Mouse (Mus musculus): ENCODE results near the gene Krt18. TPM values are rescaled to one million over a fixed set of nuclear protein-coding genes. Genes with fewer than 3 reads are reported as not detected.

The Krt18 gene
- polyA plus RNA-seq (2011; ENCODE audit: insufficient read depth, insufficient read length, low replicate concordance, missing spikeins): 2.0 and 5.6 TPM in 2 replicates

DNA sequence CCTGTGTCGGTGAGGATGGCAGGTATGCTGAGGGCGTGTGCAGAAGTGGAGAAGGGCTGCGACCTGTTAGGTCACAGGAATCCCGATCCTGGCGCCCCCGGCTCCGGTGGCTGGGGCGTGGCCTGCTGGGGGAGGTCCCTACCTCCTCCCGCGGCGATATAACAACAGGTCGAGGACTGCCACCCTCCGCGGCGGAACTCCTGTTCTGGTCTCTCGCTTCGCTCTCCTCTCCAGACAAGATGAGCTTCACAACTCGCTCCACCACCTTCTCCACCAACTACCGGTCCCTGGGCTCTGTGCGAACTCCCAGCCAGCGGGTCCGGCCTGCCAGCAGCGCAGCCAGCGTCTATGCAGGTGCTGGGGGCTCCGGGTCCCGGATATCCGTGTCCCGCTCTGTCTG, at the start of gene Krt18:
Gene Krt18 (plus strand): TSS at position 141 of the 400 bp plus-strand sequence.
- no peaks in the 10 kb centered on the region; the same call in 1 of the 2 replicates for H3K4me1 ChIP-seq (ENCODE audit: control insufficient read depth, insufficient read depth, low read length)
- TF ChIP-seq CTCF (IDR thresholded peaks at IDR 0.05; ENCODE audit: control insufficient read depth, insufficient read depth, low read length) (no peak), POLR2A (IDR thresholded peaks at IDR 0.05; ENCODE audit: borderline replicate concordance, control insufficient read depth, low read depth, low read length) (0 out of 2 replicates have a peak, but pooled peaks have one; percentile 10)
- H3K27ac ChIP-seq (ENCODE audit: control insufficient read depth, insufficient read depth, low read depth, low read length, poor library complexity): no peak within 1 kb of the TSS
- H3K4me3 ChIP-seq (replicated peaks; ENCODE audit: control insufficient read depth, low read depth, low read length): peak within 1 kb of the TSS; percentile 57
- WGBS: 1% methylated on average over 28 of the region's 28 CpGs

DNA sequence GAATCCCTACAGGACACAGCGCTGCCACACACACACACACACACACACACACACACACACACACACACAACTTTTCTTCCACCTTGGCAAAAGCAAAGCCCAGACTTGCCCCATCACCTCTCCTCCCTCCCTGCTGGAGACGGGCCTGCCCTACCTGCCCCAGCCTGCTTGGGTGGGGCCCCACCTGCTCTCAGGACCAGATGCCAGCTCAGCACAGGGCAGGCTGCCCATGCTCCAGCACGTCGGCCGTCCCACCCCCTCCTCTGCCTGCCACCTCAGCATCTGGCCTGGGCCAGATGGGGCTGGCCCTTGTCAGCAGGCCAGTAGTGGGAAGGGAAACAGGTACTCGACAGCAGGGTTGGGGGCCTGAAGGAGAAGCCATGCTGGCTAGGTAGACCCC, 47.1 kb upstream of the Krt18 start:
- no peak for TF ChIP-seq POLR2A (IDR thresholded peaks at IDR 0.05; ENCODE audit: borderline replicate concordance, control insufficient read depth, low read depth, low read length)
- no peak for TF ChIP-seq CTCF (IDR thresholded peaks at IDR 0.05; ENCODE audit: control insufficient read depth, insufficient read depth, low read length)
- peaks cover 8% of the 10 kb centered on the region for H3K4me1 ChIP-seq (ENCODE audit: control insufficient read depth, insufficient read depth, low read length)
- no peak overlapping the region for H3K4me3 ChIP-seq (replicated peaks; ENCODE audit: control insufficient read depth, low read depth, low read length)
- peak overlapping the region; percentile 11; the same call in 1 of the 2 replicates for H3K27ac ChIP-seq (ENCODE audit: control insufficient read depth, insufficient read depth, low read depth, low read length, poor library complexity)
- WGBS: 60% methylated on average over 6 of the region's 6 CpGs

DNA sequence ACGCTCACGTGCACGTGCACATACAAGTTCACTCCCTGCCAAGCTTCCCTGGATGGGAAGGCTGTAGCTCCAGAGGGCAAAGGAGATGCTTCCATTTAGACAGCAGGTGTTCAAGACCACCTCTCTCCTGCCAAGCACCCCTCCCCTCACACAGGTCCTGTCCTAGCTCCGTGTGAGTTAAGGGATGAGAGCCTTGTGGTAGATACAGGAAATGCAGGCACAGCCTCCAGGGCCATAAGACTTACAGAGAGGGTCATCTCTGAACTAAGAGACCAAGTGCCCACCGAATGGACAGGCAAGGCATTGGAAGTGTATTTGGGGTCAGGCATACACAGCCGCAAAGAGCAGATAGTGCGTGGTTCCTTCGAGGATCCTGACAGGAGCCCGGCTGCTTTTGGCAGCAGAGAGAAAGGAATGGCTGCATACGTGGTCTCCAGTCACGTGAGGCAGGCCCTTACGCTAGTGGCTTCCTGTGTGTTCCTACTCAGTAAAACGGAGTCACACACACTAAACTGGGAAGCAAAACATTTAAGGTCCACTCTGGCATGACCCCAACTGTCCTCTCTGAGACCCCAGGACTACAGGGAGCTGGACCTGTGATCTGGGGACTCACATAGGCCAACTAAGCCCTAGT, 44.5 kb upstream of the Krt18 start:
- no peak for TF ChIP-seq CTCF (IDR thresholded peaks at IDR 0.05; ENCODE audit: control insufficient read depth, insufficient read depth, low read length)
- no peak for TF ChIP-seq POLR2A (IDR thresholded peaks at IDR 0.05; ENCODE audit: borderline replicate concordance, control insufficient read depth, low read depth, low read length)
- no peak overlapping the region for H3K4me3 ChIP-seq (replicated peaks; ENCODE audit: control insufficient read depth, low read depth, low read length)
- WGBS: 56% methylated on average over 13 of the region's 13 CpGs
- no peak overlapping the region for H3K27ac ChIP-seq (ENCODE audit: control insufficient read depth, insufficient read depth, low read depth, low read length, poor library complexity)
- peaks cover 2% of the 10 kb centered on the region; the same call in 1 of the 2 replicates for H3K4me1 ChIP-seq (ENCODE audit: control insufficient read depth, insufficient read depth, low read length)

DNA sequence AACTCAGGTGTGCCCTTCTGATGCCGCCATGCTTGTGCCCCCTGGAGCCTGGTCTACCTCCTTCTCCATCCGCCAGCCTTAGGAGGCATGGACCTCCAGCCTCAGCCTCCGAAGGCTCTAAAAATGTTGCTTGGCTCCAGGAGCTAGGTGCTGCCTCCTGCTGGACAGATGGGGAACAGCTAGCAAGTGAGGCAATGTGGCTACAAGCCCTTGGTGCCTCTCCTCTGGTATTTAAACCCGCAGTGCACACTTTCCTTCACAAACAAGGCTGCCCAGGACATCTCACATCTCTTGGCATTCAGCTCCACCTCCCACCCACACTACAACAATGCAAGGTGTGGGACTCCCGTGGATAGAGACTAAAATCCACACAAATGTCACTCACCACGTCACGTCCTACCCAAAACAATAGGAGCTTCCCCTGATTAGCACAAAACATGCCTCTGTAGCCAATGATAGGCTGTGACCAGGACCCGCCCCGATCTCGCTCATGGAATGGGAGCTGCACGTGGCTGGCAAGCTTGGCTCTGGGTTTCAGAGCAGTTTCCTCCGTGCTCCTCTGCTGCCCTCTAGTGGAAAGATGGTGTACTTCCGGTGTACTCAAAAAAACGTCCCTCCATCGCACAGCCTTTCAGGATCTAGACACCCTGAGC, 43.9 kb upstream of the Krt18 start:
- H3K4me1 ChIP-seq (ENCODE audit: control insufficient read depth, insufficient read depth, low read length): peaks cover 2% of the 10 kb centered on the region; the same call in 1 of the 2 replicates
- H3K4me3 ChIP-seq (replicated peaks; ENCODE audit: control insufficient read depth, low read depth, low read length): no peak overlapping the region
- TF ChIP-seq POLR2A (IDR thresholded peaks at IDR 0.05; ENCODE audit: borderline replicate concordance, control insufficient read depth, low read depth, low read length): no peak
- TF ChIP-seq CTCF (IDR thresholded peaks at IDR 0.05; ENCODE audit: control insufficient read depth, insufficient read depth, low read length): peak; percentile 98
- H3K27ac ChIP-seq (ENCODE audit: control insufficient read depth, insufficient read depth, low read depth, low read length, poor library complexity): peak overlapping the region; percentile 14; the same call in 1 of the 2 replicates
- WGBS: 2% methylated on average over 15 of the region's 15 CpGs

DNA sequence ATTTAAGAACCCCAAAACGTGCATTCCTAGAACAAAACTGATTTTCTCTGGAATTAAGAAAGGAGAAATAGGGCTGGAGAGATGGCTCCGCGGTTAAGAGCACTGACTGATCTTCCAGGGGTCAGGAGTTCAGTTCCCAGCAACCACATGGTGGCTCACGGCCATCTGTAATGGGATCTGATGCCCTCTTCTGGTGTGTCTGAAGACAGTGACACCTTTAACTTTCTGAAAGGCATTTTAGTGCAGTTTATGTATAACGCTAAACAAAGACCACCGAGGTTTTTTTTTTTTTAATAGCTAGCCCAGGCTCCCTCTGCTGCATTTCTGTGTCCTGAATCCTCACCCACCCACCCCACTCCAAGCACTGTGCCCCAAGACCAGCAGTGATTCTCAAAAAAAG, 43.2 kb upstream of the Krt18 start:
- no peak overlapping the region for H3K27ac ChIP-seq (ENCODE audit: control insufficient read depth, insufficient read depth, low read depth, low read length, poor library complexity)
- H3K4me3 ChIP-seq (replicated peaks; ENCODE audit: control insufficient read depth, low read depth, low read length): no peak overlapping the region
- TF ChIP-seq POLR2A (IDR thresholded peaks at IDR 0.05; ENCODE audit: borderline replicate concordance, control insufficient read depth, low read depth, low read length): no peak
- no peak for TF ChIP-seq CTCF (IDR thresholded peaks at IDR 0.05; ENCODE audit: control insufficient read depth, insufficient read depth, low read length)
- H3K4me1 ChIP-seq (ENCODE audit: control insufficient read depth, insufficient read depth, low read length): peaks cover 2% of the 10 kb centered on the region; the same call in 1 of the 2 replicates
- 4% methylated on average over 6 of the region's 6 CpGs for WGBS

DNA sequence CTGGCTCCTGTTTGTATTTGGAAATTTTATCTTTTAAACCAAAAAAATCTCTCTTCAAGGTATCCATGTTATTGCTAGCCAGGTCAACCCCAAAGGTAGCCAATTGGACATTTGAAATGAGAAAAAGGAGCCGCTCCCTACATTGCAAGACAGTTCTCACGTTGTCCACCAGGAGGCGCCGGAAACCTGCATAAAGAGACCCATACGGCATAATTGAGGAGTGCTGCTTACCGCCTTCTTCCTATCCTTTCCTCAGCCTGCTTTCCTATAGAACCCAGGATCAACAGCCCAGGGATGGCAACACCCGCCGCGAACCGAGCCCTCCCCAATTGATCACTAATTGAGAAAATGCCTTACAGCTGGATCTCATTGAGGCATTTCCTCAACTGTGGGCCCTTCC, 39.9 kb upstream of the Krt18 start:
- TF ChIP-seq CTCF (IDR thresholded peaks at IDR 0.05; ENCODE audit: control insufficient read depth, insufficient read depth, low read length): peak; percentile 83
- TF ChIP-seq POLR2A (IDR thresholded peaks at IDR 0.05; ENCODE audit: borderline replicate concordance, control insufficient read depth, low read depth, low read length): no peak
- no peak overlapping the region for H3K4me3 ChIP-seq (replicated peaks; ENCODE audit: control insufficient read depth, low read depth, low read length)
- H3K4me1 ChIP-seq (ENCODE audit: control insufficient read depth, insufficient read depth, low read length): peaks cover under 1% of the 10 kb centered on the region; the same call in 1 of the 2 replicates
- no peak overlapping the region for H3K27ac ChIP-seq (ENCODE audit: control insufficient read depth, insufficient read depth, low read depth, low read length, poor library complexity)
- WGBS: under 1% methylated on average over 10 of the region's 10 CpGs

DNA sequence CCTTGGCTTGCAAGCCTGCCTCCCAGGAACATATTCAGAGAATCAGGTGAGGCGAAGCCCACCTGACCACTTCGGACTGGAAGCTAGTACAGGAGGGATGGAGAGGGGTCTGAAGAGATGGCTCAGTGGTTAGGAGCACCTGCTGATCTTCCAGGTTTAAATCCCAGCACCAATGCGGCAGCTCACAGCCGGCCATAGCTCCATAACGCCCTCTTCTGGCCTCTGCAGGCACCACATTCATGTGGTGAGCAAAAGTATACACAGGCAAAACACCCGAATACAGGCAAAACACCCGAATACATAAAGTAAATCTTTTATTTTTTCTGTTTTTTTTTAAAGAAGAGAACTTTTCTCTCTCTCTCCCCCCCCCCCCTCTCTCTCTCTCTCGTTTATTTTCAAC, 39.3 kb upstream of the Krt18 start:
- 66% methylated on average over 8 of the region's 8 CpGs for WGBS
- Histone ChIP-seq H3K4me3 (replicated peaks; ENCODE audit: control insufficient read depth, low read depth, low read length) (no peak overlapping the region), H3K27ac (ENCODE audit: control insufficient read depth, insufficient read depth, low read depth, low read length, poor library complexity) (no peak overlapping the region), H3K4me1 (ENCODE audit: control insufficient read depth, insufficient read depth, low read length) (no peaks in the 10 kb centered on the region)
- TF ChIP-seq POLR2A (IDR thresholded peaks at IDR 0.05; ENCODE audit: borderline replicate concordance, control insufficient read depth, low read depth, low read length): no peak
- TF ChIP-seq CTCF (IDR thresholded peaks at IDR 0.05; ENCODE audit: control insufficient read depth, insufficient read depth, low read length): no peak

DNA sequence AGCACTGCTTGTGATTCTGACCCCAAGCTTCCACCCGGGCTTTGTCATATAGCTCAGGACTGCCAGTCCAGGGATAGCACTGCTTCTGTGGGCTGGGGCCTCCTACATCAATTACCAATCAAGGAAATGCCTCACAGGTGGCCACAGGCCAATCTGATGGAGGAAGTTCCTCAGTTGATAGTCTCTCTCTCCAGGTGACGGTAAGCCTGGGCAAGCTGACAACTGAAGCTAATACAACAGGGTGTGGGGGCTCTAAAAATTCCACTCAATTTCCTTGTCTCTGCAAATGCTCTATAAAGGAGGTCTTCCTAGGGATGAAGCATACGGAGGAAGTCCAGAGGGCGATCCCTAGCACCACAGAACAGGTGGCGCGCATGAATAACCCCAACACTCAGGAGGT, 37.0 kb upstream of the Krt18 start:
- WGBS: 68% methylated on average over 6 of the region's 6 CpGs
- no peaks in the 10 kb centered on the region for H3K4me1 ChIP-seq (ENCODE audit: control insufficient read depth, insufficient read depth, low read length)
- TF ChIP-seq CTCF (IDR thresholded peaks at IDR 0.05; ENCODE audit: control insufficient read depth, insufficient read depth, low read length) (no peak), POLR2A (IDR thresholded peaks at IDR 0.05; ENCODE audit: borderline replicate concordance, control insufficient read depth, low read depth, low read length) (no peak)
- no peak overlapping the region for H3K27ac ChIP-seq (ENCODE audit: control insufficient read depth, insufficient read depth, low read depth, low read length, poor library complexity)
- no peak overlapping the region for H3K4me3 ChIP-seq (replicated peaks; ENCODE audit: control insufficient read depth, low read depth, low read length)
